13 mouse cellular contexts compared by ENCODE assay signal in the genomic region with DNA sequence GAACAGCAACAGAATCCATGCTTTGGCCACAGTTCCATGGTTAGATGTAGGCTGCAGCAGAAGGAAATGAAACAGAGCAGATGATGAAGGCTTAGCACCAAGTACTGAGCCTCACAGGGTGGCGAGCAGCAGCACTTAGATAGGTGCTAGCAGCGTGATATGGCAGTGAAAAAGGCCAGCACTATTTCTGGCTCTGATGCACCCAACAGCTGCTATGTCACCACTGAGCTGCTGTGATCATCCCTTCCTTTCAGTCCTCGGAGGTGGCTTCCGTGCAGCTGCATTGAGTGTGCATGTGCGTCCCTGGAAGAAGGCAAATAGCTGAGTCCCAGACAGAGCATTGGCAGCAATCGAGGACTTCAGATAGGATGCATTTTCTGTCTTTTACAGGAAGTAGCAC.
DNase-seq lines count a peak whose midpoint lies in the region; ATAC-seq and TF ChIP-seq lines count a peak whose summit lies in the region.
"Had no signal": no experiment of that assay in that cellular context is flagged by ENCODE, and none has a peak within 500 bp of the region (broad histone marks: within the 10 kb centered on the region; RNA-seq: fewer than 3 reads in every experiment).

No protein-coding gene starts in this region.

- no peak overlapping the region for H3K4me3 ChIP-seq in heart, embryonic 15.5 days
- no peak overlapping the region for H3K4me3 ChIP-seq in stomach, postnatal 0 days (ENCODE audit: low read depth, low read length)
- H3K4me3 ChIP-seq: erythroblast, embryonic 14.5 days; hindbrain, embryonic 15.5 days had no signal

- TF ChIP-seq EP300 in stomach, postnatal 0 days (optimal IDR thresholded peaks at IDR 0.05), result no peak

- H3K9ac ChIP-seq in heart, embryonic 15.5 days, result no peak overlapping the region
- H3K9ac ChIP-seq in stomach, postnatal 0 days (ENCODE audit: low read length), result no peak overlapping the region
- H3K9ac ChIP-seq: hindbrain, embryonic 15.5 days; liver, postnatal 0 days had no signal

- 28% methylated on average over 6 of the region's 6 CpGs for WGBS in heart, embryonic 15.5 days
- WGBS in stomach, postnatal 0 days, result 77% methylated on average over 6 of the region's 6 CpGs

- DNase-seq in brain, embryonic 14.5 days (ENCODE audit: low read depth), result peak; percentile 38
- DNase-seq in frontal cortex, postnatal 36 days (ENCODE audit: low spot score in 2 of 2), result peak; percentile 42 to 67
- DNase-seq in left cerebral cortex, postnatal 14 days (ENCODE audit: low spot score in 2 of 2), result peak; percentile 30 to 52
- DNase-seq in Muller cell, postnatal 12 days (ENCODE audit: inconsistent ontology term), result no peak
- DNase-seq in kidney, postnatal 14 days, result no peak
- no peak for DNase-seq in stomach, postnatal 0 days (ENCODE audit: low spot score)
- DNase-seq: adrenal gland, adult 8-10 months; cerebellum, postnatal 14 days; kidney, postnatal 36 days; liver, postnatal 0 days had no signal

- H3K27ac ChIP-seq in heart, embryonic 15.5 days, result no peak overlapping the region
- no peak overlapping the region for H3K27ac ChIP-seq in stomach, postnatal 0 days (replicated peaks)
- H3K27ac ChIP-seq: hindbrain, embryonic 15.5 days had no signal

- no peak for TF ChIP-seq CTCF in brain, embryonic 14.5 days (IDR thresholded peaks at IDR 0.05; ENCODE audit: borderline replicate concordance, extremely low read depth, insufficient read depth, insufficient read length)
- no peak for TF ChIP-seq CTCF in stomach, postnatal 0 days (IDR thresholded peaks at IDR 0.05; ENCODE audit: low read depth)

- no peaks in the 10 kb centered on the region for H3K27me3 ChIP-seq in heart, embryonic 15.5 days
- H3K27me3 ChIP-seq in stomach, postnatal 0 days (ENCODE audit: control insufficient read depth, insufficient read depth, low read length), result no peaks in the 10 kb centered on the region
- H3K27me3 ChIP-seq: hindbrain, embryonic 15.5 days had no signal

- intact Hi-C loops in left cerebral cortex, postnatal 14 days (cut with DNase I), result no loop called here

- H3K4me2 ChIP-seq in heart, embryonic 15.5 days, result peak overlapping the region; percentile 34
- no peak overlapping the region for H3K4me2 ChIP-seq in stomach, postnatal 0 days (replicated peaks; ENCODE audit: low read depth)
- H3K4me2 ChIP-seq: hindbrain, embryonic 15.5 days had no signal

- TF ChIP-seq POLR2A in brain, embryonic 14.5 days (IDR thresholded peaks at IDR 0.05; ENCODE audit: borderline replicate concordance, extremely low read depth, insufficient read depth, insufficient read length, poor library complexity, severe bottlenecking), result no peak

- no peak; the same call in 1 of the 2 replicates for ATAC-seq in heart, embryonic 15.5 days (replicated peaks; ENCODE audit: insufficient number of reproducible peaks, insufficient read depth, low FRiP score, low read depth)
- no peak for ATAC-seq in stomach, postnatal 0 days (ENCODE audit: low FRiP score, low TSS enrichment)
- ATAC-seq: liver, postnatal 0 days had no signal

- no peaks in the 10 kb centered on the region for H3K9me3 ChIP-seq in heart, embryonic 15.5 days (replicated peaks)
- no peaks in the 10 kb centered on the region for H3K9me3 ChIP-seq in stomach, postnatal 0 days (ENCODE audit: control insufficient read depth, low read length)
- H3K9me3 ChIP-seq: hindbrain, embryonic 15.5 days had no signal

- H3K4me1 ChIP-seq in heart, embryonic 15.5 days (replicated peaks), result peaks cover 5% of the 10 kb centered on the region
- H3K4me1 ChIP-seq in stomach, postnatal 0 days (replicated peaks; ENCODE audit: control insufficient read depth, insufficient read depth), result no peaks in the 10 kb centered on the region
- H3K4me1 ChIP-seq: hindbrain, embryonic 15.5 days had no signal

- no peaks in the 10 kb centered on the region for H3K36me3 ChIP-seq in heart, embryonic 15.5 days
- H3K36me3 ChIP-seq in stomach, postnatal 0 days (ENCODE audit: control insufficient read depth, insufficient read depth, low read length), result no peaks in the 10 kb centered on the region
- H3K36me3 ChIP-seq: hindbrain, embryonic 15.5 days had no signal

Comparison
In these comparisons a context has a peak if more than half of its experiments do, and no peak if none do; other contexts are left out.
1. DNase-seq: peak in brain, embryonic 14.5 days (single experiment), frontal cortex, postnatal 36 days (2 of 2) and left cerebral cortex, postnatal 14 days (2 of 2); none in Muller cell, postnatal 12 days (single experiment), kidney, postnatal 14 days (single experiment) and stomach, postnatal 0 days (single experiment).